31 mouse cellular contexts compared by ENCODE assay signal in the genomic region with DNA sequence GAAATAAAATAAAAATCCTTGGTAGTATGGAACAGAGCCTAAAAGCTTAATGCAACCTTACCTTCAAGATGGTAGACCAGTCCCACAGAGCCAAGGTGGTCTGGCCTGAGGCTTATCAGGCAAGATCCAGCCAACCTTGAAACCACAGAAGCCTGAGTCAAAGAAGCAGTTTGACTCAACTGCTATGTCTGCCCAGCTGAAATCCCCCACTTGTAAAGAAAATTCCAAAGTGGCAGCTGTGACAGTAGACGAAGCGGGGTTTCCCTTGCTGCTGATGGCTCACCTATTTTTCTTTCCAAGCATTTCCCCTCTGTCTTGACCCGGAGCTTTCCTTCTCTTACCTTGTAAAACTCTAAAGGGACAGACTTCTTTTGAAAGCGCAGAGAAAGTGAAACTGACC. TPM values are rescaled to one million over a fixed set of nuclear protein-coding genes. Genes with fewer than 3 reads are reported as not detected.
DNase-seq lines count a peak whose midpoint lies in the region; ATAC-seq and TF ChIP-seq lines count a peak whose summit lies in the region.
"Had no signal": no experiment of that assay in that cellular context is flagged by ENCODE, and none has a peak within 500 bp of the region (broad histone marks: within the 10 kb centered on the region; RNA-seq: fewer than 3 reads in every experiment).

No protein-coding gene starts in this region.

- H3K27me3 ChIP-seq in G1E (ENCODE audit: insufficient read depth, low read length), result no peaks in the 10 kb centered on the region
- no peaks in the 10 kb centered on the region for H3K27me3 ChIP-seq in splenic B cell, adult 2 months (ENCODE audit: control insufficient read depth, insufficient read depth, low read length, poor library complexity, severe bottlenecking)
- H3K27me3 ChIP-seq in midbrain, embryonic 16.5 days (ENCODE audit: control insufficient read depth, insufficient read depth, low read depth, low read length), result no peaks in the 10 kb centered on the region
- H3K27me3 ChIP-seq: hindbrain, embryonic 15.5 days; intestine, embryonic 15.5 days; lung, embryonic 15.5 days; neural tube, embryonic 15.5 days; stomach, embryonic 15.5 days had no signal

- no peak overlapping the region for H3K9ac ChIP-seq in midbrain, embryonic 16.5 days (ENCODE audit: low read depth, low read length)
- H3K9ac ChIP-seq: hindbrain, embryonic 15.5 days; intestine, embryonic 15.5 days; lung, embryonic 15.5 days; neural tube, embryonic 15.5 days; stomach, embryonic 15.5 days had no signal

- H3K4me2 ChIP-seq in midbrain, embryonic 16.5 days (ENCODE audit: low read length), result no peak overlapping the region
- H3K4me2 ChIP-seq: hindbrain, embryonic 15.5 days; intestine, embryonic 15.5 days; lung, embryonic 15.5 days; neural tube, embryonic 15.5 days; stomach, embryonic 15.5 days had no signal

- DNase-seq in spleen, postnatal 36 days (ENCODE audit: low spot score in 2 of 2), result peak; percentile 21 to 27
- DNase-seq in spleen, adult 18-20 months, result no peak
- DNase-seq in G1E (ENCODE audit: low spot score), result no peak
- peak; percentile 52 for DNase-seq in splenic B cell, adult 2 months (ENCODE audit: low read depth, low spot score)
- DNase-seq in gastrocnemius, postnatal 36 days, result no peak
- DNase-seq in thymus, postnatal 10 days (ENCODE audit: low spot score in 2 of 2), result no peak
- DNase-seq: adrenal gland, adult 8-10 months; cerebellum, adult 2 months; cerebellum, postnatal 25 days; gastrocnemius, postnatal 25 days; heart, postnatal 36 days; kidney, adult 9 months; kidney, postnatal 14 days; lung, postnatal 36 days; thymus, adult 18-20 months had no signal

- no peak for TF ChIP-seq CTCF in G1E (IDR thresholded peaks at IDR 0.05; ENCODE audit: low read depth, low read length)

- H3K4me3 ChIP-seq in G1E (ENCODE audit: low read depth, low read length), result no peak overlapping the region; the same call in 1 of the 2 replicates
- H3K4me3 ChIP-seq in midbrain, embryonic 16.5 days (ENCODE audit: low read depth, low read length), result no peak overlapping the region
- H3K4me3 ChIP-seq: embryonic facial prominence, embryonic 10.5 days; hindbrain, embryonic 15.5 days; intestine, embryonic 15.5 days; limb, embryonic 10.5 days; lung, embryonic 15.5 days; midbrain, embryonic 10.5 days; neural tube, embryonic 15.5 days; stomach, embryonic 15.5 days had no signal

- H3K27ac ChIP-seq in midbrain, embryonic 16.5 days (ENCODE audit: low read length), result no peak overlapping the region
- H3K27ac ChIP-seq: embryonic facial prominence, embryonic 10.5 days; hindbrain, embryonic 15.5 days; intestine, embryonic 15.5 days; limb, embryonic 10.5 days; lung, embryonic 15.5 days; midbrain, embryonic 10.5 days; neural tube, embryonic 15.5 days; stomach, embryonic 15.5 days had no signal

- H3K36me3 ChIP-seq in G1E (replicated peaks), result no peaks in the 10 kb centered on the region
- no peaks in the 10 kb centered on the region for H3K36me3 ChIP-seq in splenic B cell, adult 2 months (ENCODE audit: control insufficient read depth, insufficient read depth, low read length, poor library complexity, severe bottlenecking)
- H3K36me3 ChIP-seq in midbrain, embryonic 16.5 days (ENCODE audit: control insufficient read depth, insufficient read depth, low read length), result no peaks in the 10 kb centered on the region
- H3K36me3 ChIP-seq: embryonic facial prominence, embryonic 10.5 days; hindbrain, embryonic 15.5 days; intestine, embryonic 15.5 days; limb, embryonic 10.5 days; lung, embryonic 15.5 days; midbrain, embryonic 10.5 days; neural tube, embryonic 15.5 days; stomach, embryonic 15.5 days had no signal

- 86% methylated on average over 4 of the region's 4 CpGs for WGBS in midbrain, embryonic 16.5 days

- peak; percentile 36; the same call in 1 of the 2 replicates for ATAC-seq in G1E (ENCODE audit: extremely low read depth, insufficient number of reproducible peaks, low FRiP score, poor library complexity, severe bottlenecking)
- ATAC-seq in hematopoietic stem cell, adult 5-6 weeks (replicated peaks in 1 of 2; ENCODE audit: insufficient read depth in 1 of 2, low FRiP score in 2 of 2, low TSS enrichment in 1 of 2, low read depth in 1 of 2, poor library complexity in 2 of 2, severe bottlenecking in 2 of 2), result peak; percentile 26 to 48; a peak in 2 of 4 replicates
- no peak for ATAC-seq in midbrain, embryonic 16.5 days
- ATAC-seq: forebrain, embryonic 16.5 days; intestine, embryonic 15.5 days had no signal

- intact Hi-C loops in gastrocnemius, postnatal 36 days (cut with DNase I), result no loop called here

- peaks cover 11% of the 10 kb centered on the region for H3K4me1 ChIP-seq in G1E (ENCODE audit: insufficient read depth, low read depth, low read length)
- no peaks in the 10 kb centered on the region for H3K4me1 ChIP-seq in midbrain, embryonic 16.5 days (ENCODE audit: control insufficient read depth, insufficient read depth, low read length)
- H3K4me1 ChIP-seq: embryonic facial prominence, embryonic 10.5 days; hindbrain, embryonic 15.5 days; intestine, embryonic 15.5 days; limb, embryonic 10.5 days; lung, embryonic 15.5 days; midbrain, embryonic 10.5 days; stomach, embryonic 15.5 days had no signal

- H3K9me3 ChIP-seq in G1E (replicated peaks), result no peaks in the 10 kb centered on the region
- no peaks in the 10 kb centered on the region for H3K9me3 ChIP-seq in midbrain, embryonic 16.5 days (replicated peaks; ENCODE audit: control insufficient read depth, low read length, poor library complexity, severe bottlenecking)
- H3K9me3 ChIP-seq: embryonic facial prominence, embryonic 10.5 days; hindbrain, embryonic 15.5 days; intestine, embryonic 15.5 days; limb, embryonic 10.5 days; lung, embryonic 15.5 days; midbrain, embryonic 10.5 days; neural tube, embryonic 15.5 days; stomach, embryonic 15.5 days had no signal

RNA-seq across cellular contexts. Expression of gene Il5ra, which starts 23.2 kb away (rescaled TPM):
- total RNA-seq in G1E (2014; fragmentation: Nextera tagmentation) (8.1 and 12.5 TPM in 2 replicates), G1E (2017) (2.7 and 3.1 TPM in 2 replicates)
- polyA plus RNA-seq in G1E (2012), result 0.14 and 0.23 TPM in 2 replicates
- total RNA-seq in hematopoietic stem cell, adult 5-6 weeks (2017), result 0.65 and 1.6 TPM in 2 replicates
- total RNA-seq in gastrocnemius, postnatal 36 days (2021), result not detected
- polyA plus RNA-seq in midbrain, embryonic 16.5 days (2015; fragmentation: Nextera tagmentation; extraction: Ambion mirVana), result 0.17 TPM in 1 of 2 replicates, not detected in the other
- total RNA-seq: gastrocnemius, postnatal 25 days; heart, adult 8-10 months; layer of hippocampus, adult 18-20 months; layer of hippocampus, postnatal 14 days had no signal
- polyA plus RNA-seq: cerebellum, adult 2 months; embryonic facial prominence, embryonic 10.5 days; forebrain, embryonic 16.5 days; heart, embryonic 14.5 days; intestine, embryonic 15.5 days; limb, embryonic 10.5 days; liver, adult 2 months; midbrain, embryonic 10.5 days had no signal

RNA-seq across cellular contexts. Expression of gene Trnt1, which starts 43.3 kb away (rescaled TPM):
- total RNA-seq in G1E (2014; fragmentation: Nextera tagmentation), result 71.6 and 79.9 TPM in 2 replicates
- 144 and 155 TPM in 2 replicates for total RNA-seq in G1E (2017)
- 4.9 and 7.5 TPM in 2 replicates for polyA plus RNA-seq in G1E (2012)
- 80.5 and 105 TPM in 2 replicates for total RNA-seq in hematopoietic stem cell, adult 5-6 weeks (2017)
- total RNA-seq in gastrocnemius, postnatal 36 days (2021), result 10 to 100 TPM; 19.1 to 24.5 TPM
- 61.2 and 68.3 TPM in 2 replicates for polyA plus RNA-seq in midbrain, embryonic 16.5 days (2015; fragmentation: Nextera tagmentation; extraction: Ambion mirVana)

Comparison
In these comparisons a context has a peak if more than half of its experiments do, and no peak if none do; other contexts are left out.
1. DNase-seq: peak in spleen, postnatal 36 days (2 of 2) and splenic B cell, adult 2 months (single experiment); none in spleen, adult 18-20 months (0 of 2), G1E (single experiment), gastrocnemius, postnatal 36 days (0 of 2) and thymus, postnatal 10 days (0 of 2).